Mouse (Mus musculus): ENCODE data around the gene Efcab7. TPM values are rescaled to one million over a fixed set of nuclear protein-coding genes. Genes with fewer than 3 reads are reported as not detected.

Efcab7 gene
- 25.6 and 27.7 TPM in 2 replicates for polyA plus RNA-seq (2014; fragmentation: Nextera tagmentation; extraction: Ambion mirVana)

DNA sequence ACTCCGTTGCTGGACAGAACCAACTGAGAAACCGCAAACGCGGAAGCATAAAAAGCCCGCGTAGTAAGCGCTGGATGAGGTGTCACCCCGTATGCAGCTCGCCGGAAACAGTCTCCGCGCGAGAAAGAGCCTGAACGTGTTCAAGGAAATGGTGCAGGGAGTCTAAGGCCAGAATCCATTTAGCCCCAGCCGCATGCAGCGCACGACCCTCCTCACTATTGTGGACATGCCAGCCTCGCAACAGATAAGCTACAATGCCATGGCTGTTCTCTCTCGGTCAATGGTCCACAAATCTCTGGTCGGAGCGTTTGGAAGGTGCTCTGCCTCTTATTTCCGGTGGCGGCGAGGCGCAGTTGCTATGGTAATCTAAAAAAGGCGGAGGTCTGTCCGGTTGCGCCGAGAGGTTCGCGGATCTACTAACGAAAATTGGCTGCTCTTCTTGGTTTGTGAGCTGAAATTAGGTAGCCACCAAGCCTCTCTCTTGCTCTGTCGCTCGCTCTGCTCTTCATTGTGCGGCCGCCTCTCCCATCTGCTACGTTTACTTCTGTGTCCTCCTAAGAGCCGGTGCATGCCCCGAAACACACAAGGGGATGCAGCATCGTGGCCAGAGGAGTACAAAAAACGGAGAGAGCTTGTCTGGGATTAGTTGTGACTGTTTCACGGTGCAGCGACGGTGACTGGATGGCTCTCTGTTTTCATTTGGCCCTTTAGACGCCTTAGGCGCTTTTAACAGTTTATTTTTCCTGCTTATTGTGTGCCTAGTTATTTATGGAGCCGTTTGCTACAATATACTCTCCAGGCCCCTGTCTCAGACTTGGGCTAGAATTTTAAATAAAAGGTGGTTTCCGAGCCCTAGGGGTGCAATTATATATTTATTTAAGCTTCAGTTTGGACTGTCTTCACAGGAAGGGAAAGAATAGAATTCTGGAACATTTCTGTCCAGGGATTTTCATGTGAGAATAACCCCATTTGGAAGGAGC is at the start of gene Efcab7:
Efcab7 (plus strand) TSS at position 105 of the 980 bp plus-strand sequence.
- H3K9ac ChIP-seq (ENCODE audit: low read length): peak within 1 kb of the TSS; percentile 89
- WGBS: under 1% methylated on average over 48 of the region's 48 CpGs
- no peaks in the 10 kb centered on the region for H3K36me3 ChIP-seq (ENCODE audit: control insufficient read depth, insufficient read depth, low read length)
- H3K4me2 ChIP-seq (ENCODE audit: low read depth, low read length, severe bottlenecking): peak within 1 kb of the TSS; percentile 60
- H3K4me1 ChIP-seq (replicated peaks; ENCODE audit: control insufficient read depth, insufficient read depth, low read length): no peaks in the 10 kb centered on the region
- DNase-seq (ENCODE audit: low spot score) (peak; percentile 90), ATAC-seq (replicated peaks; ENCODE audit: low FRiP score) (peak; percentile 91)
- H3K27me3 ChIP-seq (ENCODE audit: control insufficient read depth, insufficient read depth, low read length): no peaks in the 10 kb centered on the region
- H3K27ac ChIP-seq (ENCODE audit: low read depth, low read length): peak within 1 kb of the TSS; percentile 77
- H3K9me3 ChIP-seq (ENCODE audit: control insufficient read depth, low read length): no peaks in the 10 kb centered on the region
- H3K4me3 ChIP-seq (ENCODE audit: low read depth, low read length): peak within 1 kb of the TSS; percentile 70

DNA sequence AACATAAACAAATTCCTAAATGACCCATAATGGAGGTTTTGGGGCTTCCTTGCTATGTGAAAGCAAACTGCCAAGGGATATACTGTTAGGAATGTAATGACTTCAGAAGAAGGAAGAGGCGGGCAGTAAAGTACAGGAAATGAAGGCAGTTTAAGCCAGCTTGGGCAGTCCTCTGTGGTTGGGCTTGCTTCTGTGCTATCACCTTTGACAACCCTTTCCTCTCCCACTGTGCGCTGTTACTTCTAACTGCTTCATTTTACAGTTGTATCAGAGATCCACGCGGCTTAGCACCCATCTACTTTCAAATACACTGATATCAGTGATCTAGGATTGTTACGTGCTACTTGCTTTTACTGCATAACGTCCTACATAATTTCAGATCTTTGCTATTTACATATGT is 36.6 kb upstream of the Efcab7 start:
- 94% methylated on average over 6 of the region's 6 CpGs for WGBS
- Histone ChIP-seq H3K27ac (ENCODE audit: low read depth, low read length) (no peak overlapping the region), H3K9ac (ENCODE audit: low read length) (no peak overlapping the region), H3K4me2 (ENCODE audit: low read depth, low read length, severe bottlenecking) (no peak overlapping the region), H3K4me1 (replicated peaks; ENCODE audit: control insufficient read depth, insufficient read depth, low read length) (no peaks in the 10 kb centered on the region), H3K9me3 (ENCODE audit: control insufficient read depth, low read length) (no peaks in the 10 kb centered on the region), H3K36me3 (ENCODE audit: control insufficient read depth, insufficient read depth, low read length) (no peaks in the 10 kb centered on the region), H3K4me3 (ENCODE audit: low read depth, low read length) (no peak overlapping the region), H3K27me3 (ENCODE audit: control insufficient read depth, insufficient read depth, low read length) (no peaks in the 10 kb centered on the region)
- ATAC-seq (replicated peaks; ENCODE audit: low FRiP score): no peak
- no peak for DNase-seq (ENCODE audit: low spot score)

GRCm38 (mm10) chr4:99816697-99817460 is 12.1 kb upstream of the Efcab7 start:
- no peak overlapping the region for H3K4me3 ChIP-seq (ENCODE audit: low read depth, low read length)
- no peak overlapping the region for H3K27ac ChIP-seq (ENCODE audit: low read depth, low read length)
- H3K36me3 ChIP-seq (ENCODE audit: control insufficient read depth, insufficient read depth, low read length): no peaks in the 10 kb centered on the region
- WGBS: 96% methylated on average over 7 of the region's 7 CpGs
- no peak overlapping the region for H3K9ac ChIP-seq (ENCODE audit: low read length)
- H3K9me3 ChIP-seq (ENCODE audit: control insufficient read depth, low read length): no peaks in the 10 kb centered on the region
- H3K4me2 ChIP-seq (ENCODE audit: low read depth, low read length, severe bottlenecking): no peak overlapping the region
- DNase-seq (ENCODE audit: low spot score) (no peak), ATAC-seq (replicated peaks; ENCODE audit: low FRiP score) (no peak)
- no peaks in the 10 kb centered on the region for H3K27me3 ChIP-seq (ENCODE audit: control insufficient read depth, insufficient read depth, low read length)
- H3K4me1 ChIP-seq (replicated peaks; ENCODE audit: control insufficient read depth, insufficient read depth, low read length): no peaks in the 10 kb centered on the region

- Histone ChIP-seq H3K4me3 (ENCODE audit: low read depth, low read length) (peak overlapping the region; percentile 70), H3K27me3 (ENCODE audit: control insufficient read depth, insufficient read depth, low read length) (no peaks in the 10 kb centered on the region), H3K9ac (ENCODE audit: low read length) (no peak overlapping the region), H3K9me3 (ENCODE audit: control insufficient read depth, low read length) (no peaks in the 10 kb centered on the region), H3K36me3 (ENCODE audit: control insufficient read depth, insufficient read depth, low read length) (no peaks in the 10 kb centered on the region), H3K4me2 (ENCODE audit: low read depth, low read length, severe bottlenecking) (peak overlapping the region; percentile 60; the same call in 1 of the 2 replicates), H3K27ac (ENCODE audit: low read depth, low read length) (no peak overlapping the region), H3K4me1 (replicated peaks; ENCODE audit: control insufficient read depth, insufficient read depth, low read length) (no peaks in the 10 kb centered on the region)
- DNase-seq (ENCODE audit: low spot score) (no peak), ATAC-seq (replicated peaks; ENCODE audit: low FRiP score) (no peak)
- 54% methylated on average over 4 of the region's 4 CpGs for WGBS
Observed at GRCm38 (mm10) chr4:99828337-99828736, 661 bp upstream of the Efcab7 start.

GRCm38 (mm10) chr4:99828739-99829093 is 282 bp upstream of the Efcab7 start:
- Histone ChIP-seq H3K9me3 (ENCODE audit: control insufficient read depth, low read length) (no peaks in the 10 kb centered on the region), H3K9ac (ENCODE audit: low read length) (peak overlapping the region; percentile 89), H3K4me3 (ENCODE audit: low read depth, low read length) (peak overlapping the region; percentile 70), H3K27ac (ENCODE audit: low read depth, low read length) (peak overlapping the region; percentile 77), H3K27me3 (ENCODE audit: control insufficient read depth, insufficient read depth, low read length) (no peaks in the 10 kb centered on the region), H3K4me1 (replicated peaks; ENCODE audit: control insufficient read depth, insufficient read depth, low read length) (no peaks in the 10 kb centered on the region), H3K4me2 (ENCODE audit: low read depth, low read length, severe bottlenecking) (peak overlapping the region; percentile 60), H3K36me3 (ENCODE audit: control insufficient read depth, insufficient read depth, low read length) (no peaks in the 10 kb centered on the region)
- 0% methylated on average over 7 of the region's 7 CpGs for WGBS
- DNase-seq (ENCODE audit: low spot score) (no peak), ATAC-seq (replicated peaks; ENCODE audit: low FRiP score) (no peak; the same call in 1 of the 2 replicates)

- Histone ChIP-seq H3K27ac (ENCODE audit: low read depth, low read length) (no peak overlapping the region), H3K4me2 (ENCODE audit: low read depth, low read length, severe bottlenecking) (no peak overlapping the region), H3K27me3 (ENCODE audit: control insufficient read depth, insufficient read depth, low read length) (no peaks in the 10 kb centered on the region), H3K9me3 (ENCODE audit: control insufficient read depth, low read length) (no peaks in the 10 kb centered on the region), H3K36me3 (ENCODE audit: control insufficient read depth, insufficient read depth, low read length) (no peaks in the 10 kb centered on the region), H3K4me3 (ENCODE audit: low read depth, low read length) (no peak overlapping the region), H3K4me1 (replicated peaks; ENCODE audit: control insufficient read depth, insufficient read depth, low read length) (0 out of 2 replicates have a peak, but pooled peaks cover 2% of the 10 kb centered on the region), H3K9ac (ENCODE audit: low read length) (no peak overlapping the region)
- no peak for ATAC-seq (replicated peaks; ENCODE audit: low FRiP score)
- no peak for DNase-seq (ENCODE audit: low spot score)
Observed at GRCm38 (mm10) chr4:99881882-99882281, 52.9 kb downstream of the Efcab7 start.

- ATAC-seq (replicated peaks; ENCODE audit: low FRiP score) (0 out of 2 replicates have a peak, but pooled peaks have one; percentile 33), DNase-seq (ENCODE audit: low spot score) (no peak)
- Histone ChIP-seq H3K9me3 (ENCODE audit: control insufficient read depth, low read length) (no peaks in the 10 kb centered on the region), H3K27me3 (ENCODE audit: control insufficient read depth, insufficient read depth, low read length) (no peaks in the 10 kb centered on the region), H3K4me1 (replicated peaks; ENCODE audit: control insufficient read depth, insufficient read depth, low read length) (0 out of 2 replicates have a peak, but pooled peaks cover 2% of the 10 kb centered on the region), H3K9ac (ENCODE audit: low read length) (no peak overlapping the region), H3K4me2 (ENCODE audit: low read depth, low read length, severe bottlenecking) (no peak overlapping the region), H3K36me3 (ENCODE audit: control insufficient read depth, insufficient read depth, low read length) (no peaks in the 10 kb centered on the region), H3K27ac (ENCODE audit: low read depth, low read length) (no peak overlapping the region), H3K4me3 (ENCODE audit: low read depth, low read length) (no peak overlapping the region)
Observed at GRCm38 (mm10) chr4:99882405-99882804, 53.4 kb downstream of the Efcab7 start.

GRCm38 (mm10) chr4:99913894-99914451 is 85.0 kb downstream of the Efcab7 start:
- 71% methylated on average over 4 of the region's 4 CpGs for WGBS
- DNase-seq (ENCODE audit: low spot score): no peak

More at GRCm38 (mm10) chr4:99913894-99914451, 85.0 kb downstream of the Efcab7 start:
- Histone ChIP-seq H3K27me3 (ENCODE audit: control insufficient read depth, insufficient read depth, low read length) (no peaks in the 10 kb centered on the region), H3K4me1 (replicated peaks; ENCODE audit: control insufficient read depth, insufficient read depth, low read length) (no peaks in the 10 kb centered on the region), H3K36me3 (ENCODE audit: control insufficient read depth, insufficient read depth, low read length) (no peaks in the 10 kb centered on the region; the same call in 1 of the 2 replicates), H3K4me2 (ENCODE audit: low read depth, low read length, severe bottlenecking) (no peak overlapping the region), H3K9ac (ENCODE audit: low read length) (no peak overlapping the region), H3K9me3 (ENCODE audit: control insufficient read depth, low read length) (no peaks in the 10 kb centered on the region), H3K27ac (ENCODE audit: low read depth, low read length) (no peak overlapping the region), H3K4me3 (ENCODE audit: low read depth, low read length) (no peak overlapping the region)
- no peak for ATAC-seq (replicated peaks; ENCODE audit: low FRiP score)
